Mouse (Mus musculus) small intestine, adult 2 months (tissue): ENCODE results near the gene Mum1.

Experiments
- CTCF ChIP-seq: fragments of 200-500 bp; IDR thresholded peaks from 2 replicates; pipeline ENCODE4 v1.5.1; 2012; ENCODE audit warnings: low read depth, mild to moderate bottlenecking, control low read depth, inconsistent platforms, low read length, moderate library complexity, mixed read lengths; ENCODE audit not compliant: insufficient replicate concordance, insufficient read length; ENCODE audit errors: extremely low read depth
- POLR2A ChIP-seq: fragments of 200-500 bp; IDR thresholded peaks from 2 replicates; pipeline ENCODE4 v1.6.1; 2012; ENCODE audit warnings: low read depth, mild to moderate bottlenecking, control low read depth, inconsistent platforms, low read length, moderate library complexity

DNA sequence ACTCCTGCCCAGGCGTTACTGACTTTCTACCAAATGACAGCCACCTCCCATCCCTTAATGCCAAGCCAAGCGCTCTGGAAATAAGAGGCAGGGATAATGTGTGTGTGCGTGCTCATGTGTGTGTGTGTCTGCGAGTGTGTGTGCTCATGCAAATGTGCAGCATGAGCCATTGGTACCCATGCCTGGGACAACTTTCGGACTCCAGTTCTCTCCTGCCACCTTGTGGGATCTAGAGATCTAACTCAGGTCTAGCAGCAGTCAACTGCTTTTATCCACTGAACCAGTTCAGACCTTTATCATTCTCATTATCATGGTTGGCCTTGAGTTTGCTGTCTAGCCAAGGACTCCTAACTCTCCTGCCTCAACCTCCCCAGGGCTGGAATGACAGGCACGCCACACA, 21.6 kb downstream of the Mum1 start:
- peak; percentile 19; the same call in 1 of the 2 replicates for TF ChIP-seq CTCF
- TF ChIP-seq POLR2A, result no peak
